Mouse (Mus musculus) heart, postnatal 25 days (tissue): ENCODE data around the gene Ric8a. TPM values are rescaled to one million over a fixed set of nuclear protein-coding genes. Genes with fewer than 3 reads are reported as not detected.

Source experiments
- DNase-seq: peaks from one replicate; pipeline ENCODE4 v3.0.0; 2022; ENCODE audit warnings: low spot score
- intact Hi-C: fragments of 180-260 bp; cut with DNase I; formaldehyde crosslinking; loops from one replicate; pipeline ENCODE4 v1.15.1; 2025
- total RNA-seq, 2 experiments: library from RNA; stranded (reverse); gene quantifications; 2 replicates each; pipeline ENCODE4 v1.2.3; 2021

The Ric8a gene
- total RNA-seq, 2 experiments from 2014 or later = 20.1 to 21.8 TPM

- DNase-seq = peak; percentile 67
- intact Hi-C loops = loop anchor here (1.0 to 5.0 kb wide), 3 partner anchors 58 to 332 kb away; no protein-coding TSS in a partner anchor
Measured at GRCm38 (mm10) chr7:140844905-140845665, 11.7 kb upstream of the Ric8a start, which contains the start of gene Scgb1c1. Gene Scgb1c1, plus strand, starts transcription at chr7:140845547.

- intact Hi-C loops = loop anchor here (1.0 to 5.0 kb wide), 3 partner anchors 58 to 332 kb away; no protein-coding TSS in a partner anchor
Measured at GRCm38 (mm10) chr7:140845683-140846082, 11.1 kb upstream of the Ric8a start.

GRCm38 (mm10) chr7:140846676-140847075, 10.1 kb upstream of the Ric8a start:
- intact Hi-C loops = loop anchor here (5.0 kb wide), 1 partner anchor 331 kb away; no protein-coding TSS in a partner anchor

More at GRCm38 (mm10) chr7:140845683-140846082, 11.1 kb upstream of the Ric8a start:
- no peak for DNase-seq

GRCm38 (mm10) chr7:140847755-140848580, 8.8 kb upstream of the Ric8a start, which contains the start of gene Odf3:
Gene Odf3, plus strand, starts transcription at chr7:140847805.
- DNase-seq = no peak
- intact Hi-C loops = loop anchor here (5.0 kb wide), 1 partner anchor 329 kb away; no protein-coding TSS in a partner anchor

More at GRCm38 (mm10) chr7:140846676-140847075, 10.1 kb upstream of the Ric8a start:
- no peak for DNase-seq

- DNase-seq = no peak
- intact Hi-C loops = loop anchor here (5.0 kb wide), 1 partner anchor 329 kb away; no protein-coding TSS in a partner anchor
Measured at GRCm38 (mm10) chr7:140848591-140848990, 8.2 kb upstream of the Ric8a start.

DNA sequence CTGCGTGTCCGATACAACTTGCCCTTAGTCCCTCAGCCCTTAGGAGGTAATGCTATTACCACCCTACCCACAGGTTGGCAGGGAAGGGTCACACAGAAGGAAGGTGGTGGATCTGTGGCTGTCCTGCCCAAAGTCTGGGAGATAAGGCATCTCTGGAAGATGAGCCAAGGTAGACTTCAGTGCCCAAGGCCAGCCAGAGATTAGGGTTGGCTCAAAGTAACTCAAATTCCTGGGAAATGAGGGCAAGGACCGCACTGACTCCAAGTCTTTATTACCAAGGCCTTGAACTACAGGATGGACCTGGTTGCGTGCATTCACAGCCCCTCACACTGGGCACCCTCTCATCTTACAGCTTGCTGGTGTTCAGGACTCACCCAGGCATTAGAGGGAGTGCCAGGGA, 4.8 kb upstream of the Ric8a start:
- no peak for DNase-seq
- intact Hi-C loops = no loop called here

- DNase-seq = no peak
- intact Hi-C loops = no loop called here
Measured at GRCm38 (mm10) chr7:140853386-140853785, 3.4 kb upstream of the Ric8a start.

GRCm38 (mm10) chr7:140854483-140854882, 2.3 kb upstream of the Ric8a start:
- intact Hi-C loops = no loop called here
- no peak for DNase-seq

- intact Hi-C loops = no loop called here
Measured at GRCm38 (mm10) chr7:140855181-140855580, 1.6 kb upstream of the Ric8a start.

DNA sequence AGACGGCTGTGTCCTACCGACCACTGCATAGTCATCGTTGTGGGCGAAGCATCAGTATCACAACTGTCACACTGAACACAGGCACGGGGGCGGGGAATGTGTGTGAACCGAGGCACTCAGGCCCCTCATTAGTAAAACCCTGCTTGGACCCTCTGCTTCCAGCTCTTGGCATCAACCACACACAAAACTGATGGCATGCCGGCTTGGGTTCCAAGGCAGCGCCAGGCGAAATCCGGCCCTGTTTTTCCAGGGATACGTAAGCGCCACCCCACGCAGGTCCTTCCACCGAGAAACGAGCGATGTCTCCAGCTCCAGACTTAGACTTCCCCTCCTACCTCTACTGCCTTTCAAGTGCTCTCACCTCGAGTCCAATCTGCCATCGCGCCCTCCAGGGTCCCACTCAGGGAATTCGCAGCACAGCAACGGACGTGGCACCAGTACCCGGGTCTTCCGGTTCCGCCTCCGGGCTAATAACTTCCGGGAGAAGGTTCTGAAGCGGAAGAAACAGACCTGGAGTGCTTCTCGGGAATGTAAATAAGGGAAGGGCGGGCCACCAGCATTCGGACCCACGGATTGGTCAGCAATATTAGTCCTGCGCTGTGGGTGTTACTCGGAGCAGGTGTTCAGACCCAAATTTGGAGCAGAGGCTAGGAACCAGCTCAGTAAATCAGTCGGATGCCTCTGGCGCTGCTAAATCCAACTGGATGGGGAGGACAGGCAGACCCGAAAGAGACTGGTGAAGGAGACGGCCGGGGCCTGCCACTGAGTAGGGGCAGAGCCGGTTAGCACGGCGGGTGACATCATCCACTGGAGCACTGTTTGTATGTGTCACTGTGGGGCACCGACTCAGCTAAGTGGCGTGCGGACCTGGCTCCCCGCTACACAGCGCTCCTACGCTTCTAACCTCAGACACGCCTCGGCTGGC, 635 bp upstream of the Ric8a start, which contains the start of gene Gm45785:
TSS of gene Gm45785 (minus strand) at position 472 of the 925 bp plus-strand sequence.
- intact Hi-C loops = no loop called here
- peak; percentile 82 for DNase-seq

More at GRCm38 (mm10) chr7:140855181-140855580, 1.6 kb upstream of the Ric8a start:
- no peak for DNase-seq

DNA sequence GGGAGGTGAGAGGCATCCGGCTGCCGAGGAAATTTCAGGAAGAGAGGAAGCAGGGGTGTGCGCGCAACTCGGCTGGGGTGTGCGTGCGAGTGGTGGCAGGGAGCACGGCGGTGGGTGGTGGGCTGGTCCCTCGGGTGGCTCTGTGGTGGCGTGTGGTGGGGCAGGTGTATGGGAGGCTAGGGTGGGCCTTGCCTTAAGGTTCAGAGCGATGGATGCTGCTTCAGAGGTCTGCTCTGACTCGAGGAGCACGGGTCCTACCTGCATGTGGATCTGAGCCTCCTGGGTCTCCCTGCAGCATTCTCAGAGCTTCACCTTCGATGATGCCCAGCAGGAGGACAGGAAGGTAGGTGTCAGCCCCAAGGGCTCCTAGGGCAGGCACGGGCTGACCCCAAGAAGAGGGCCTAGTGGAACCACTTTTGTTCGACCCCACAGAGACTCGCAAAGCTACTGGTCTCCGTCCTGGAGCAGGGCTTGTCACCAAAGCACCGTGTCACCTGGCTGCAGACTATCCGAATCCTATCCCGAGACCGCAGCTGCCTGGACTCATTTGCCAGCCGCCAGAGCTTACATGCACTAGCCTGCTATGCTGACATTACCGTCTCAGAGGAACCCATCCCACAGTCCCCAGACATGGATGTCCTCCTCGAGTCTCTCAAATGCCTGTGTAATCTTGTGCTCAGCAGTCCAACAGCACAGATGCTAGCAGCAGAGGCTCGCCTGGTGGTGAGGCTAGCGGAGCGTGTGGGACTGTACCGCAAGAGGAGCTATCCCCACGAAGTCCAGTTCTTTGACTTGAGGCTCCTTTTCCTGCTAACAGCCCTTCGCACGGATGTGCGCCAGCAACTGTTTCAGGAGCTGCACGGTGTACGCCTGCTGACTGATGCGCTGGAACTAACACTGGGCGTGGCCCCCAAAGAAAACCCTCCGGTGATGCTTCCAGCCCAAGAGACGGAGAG, 1.1 kb downstream of the Ric8a start, which contains the start of gene Bet1l:
TSS of gene Bet1l (minus strand) at position 28 of the 956 bp plus-strand sequence.
- intact Hi-C loops = loop anchor here (1.0 kb wide), 1 partner anchor 24 kb away; the partner anchor contains the start of gene Sirt3
- DNase-seq = no peak

GRCm38 (mm10) chr7:140858746-140859145, 2.0 kb downstream of the Ric8a start:
- intact Hi-C loops = no loop called here
- no peak for DNase-seq

GRCm38 (mm10) chr7:140859997-140860396, 3.2 kb downstream of the Ric8a start:
- no peak for DNase-seq
- intact Hi-C loops = no loop called here

- intact Hi-C loops = no loop called here
Measured at GRCm38 (mm10) chr7:140860728-140861127, 4.0 kb downstream of the Ric8a start.

DNA sequence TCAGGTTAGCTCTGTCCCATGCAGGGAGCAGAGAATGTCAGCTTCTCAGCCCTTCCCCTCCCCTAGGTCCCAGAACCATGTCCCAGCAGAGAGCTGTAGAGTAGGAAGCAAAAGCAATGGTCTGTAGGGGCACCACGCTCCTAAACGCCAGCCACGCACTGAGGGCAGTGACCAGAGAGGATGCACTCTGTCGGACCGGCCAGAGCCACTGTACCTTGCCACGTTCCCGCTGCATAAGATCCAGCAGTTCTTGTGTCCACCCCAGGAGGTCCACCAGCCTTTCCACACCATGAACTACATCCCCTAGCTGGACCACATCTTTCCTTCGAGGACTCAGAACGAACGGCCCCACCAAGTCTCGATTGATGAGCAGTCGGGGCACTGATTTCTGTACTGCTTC, 8.0 kb downstream of the Ric8a start:
- no peak for DNase-seq
- intact Hi-C loops = no loop called here

More at GRCm38 (mm10) chr7:140860728-140861127, 4.0 kb downstream of the Ric8a start:
- DNase-seq = no peak

DNA sequence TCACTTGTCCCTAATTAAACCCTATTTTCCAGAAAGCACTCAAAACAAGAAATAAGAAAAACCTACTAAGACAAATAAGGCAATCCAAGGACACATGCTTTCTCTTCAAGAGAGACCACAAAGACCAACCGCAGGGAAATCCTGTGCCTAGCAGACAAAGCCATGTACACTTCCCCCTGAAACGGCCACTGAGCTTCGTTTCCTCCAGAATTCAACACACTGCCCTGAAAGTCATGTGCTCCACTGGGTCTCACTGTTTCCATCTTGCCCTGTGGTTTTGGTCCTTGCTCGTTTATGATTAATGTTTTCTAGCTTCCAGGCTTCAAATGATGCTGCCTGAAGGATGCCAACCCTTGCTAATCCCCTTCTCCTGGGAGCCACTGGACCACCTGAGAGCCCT, 17.5 kb downstream of the Ric8a start:
- intact Hi-C loops = no loop called here
- DNase-seq = no peak

DNA sequence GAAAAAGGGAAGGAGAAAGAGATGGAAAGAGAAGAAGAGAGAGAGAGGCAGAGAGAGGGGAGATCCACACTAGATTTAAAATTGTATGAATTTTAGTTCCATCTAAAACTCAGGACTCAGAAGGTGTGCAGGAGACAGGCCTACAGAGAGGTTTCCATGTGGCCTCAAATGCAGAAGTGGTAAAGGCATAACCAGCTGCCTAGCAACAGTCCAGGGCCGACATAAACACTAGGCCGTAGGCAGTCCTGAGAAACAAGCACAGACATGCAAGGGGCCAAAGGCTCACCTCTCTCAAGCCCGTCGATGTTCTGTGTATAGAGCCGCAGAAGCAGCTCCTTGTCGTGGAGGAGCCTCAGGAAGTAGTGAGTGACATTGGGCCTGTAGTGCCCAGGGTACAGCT, 20.6 kb downstream of the Ric8a start:
- intact Hi-C loops = no loop called here
- no peak for DNase-seq

GRCm38 (mm10) chr7:140879355-140879754, 22.6 kb downstream of the Ric8a start:
- DNase-seq = no peak
- intact Hi-C loops = no loop called here
